Mouse (Mus musculus) erythroid progenitor cell, adult 5-6 weeks (primary cell): ENCODE data around the gene Ldb3. TPM values are rescaled to one million over a fixed set of nuclear protein-coding genes. Genes with fewer than 3 reads are reported as not detected.

Experiments used
- ATAC-seq: replicated peaks from 2 replicates; pipeline ENCODE4 v1.8.0; 2016; ENCODE audit warnings: moderate number of reproducible peaks, mild to moderate bottlenecking, moderate TSS enrichment, inconsistent platforms; ENCODE audit not compliant: poor library complexity, low FRiP score, severe bottlenecking
- total RNA-seq, 2 experiments: library from RNA; stranded (forward) in 1 of 2; stranded (reverse) in 1 of 2; fragments of 150-400 nt in 1 of 2; fragments of 186-747, 209-891 nt in 1 of 2; gene quantifications; 2 replicates each; pipeline versions ENCODE4 v1.2.3 to v1.2.4; 2015 to 2017; ENCODE audit warnings: low replicate concordance in 2 of 2

Ldb3 gene
- total RNA-seq, 2 experiments from 2014 or later = not detected

DNA sequence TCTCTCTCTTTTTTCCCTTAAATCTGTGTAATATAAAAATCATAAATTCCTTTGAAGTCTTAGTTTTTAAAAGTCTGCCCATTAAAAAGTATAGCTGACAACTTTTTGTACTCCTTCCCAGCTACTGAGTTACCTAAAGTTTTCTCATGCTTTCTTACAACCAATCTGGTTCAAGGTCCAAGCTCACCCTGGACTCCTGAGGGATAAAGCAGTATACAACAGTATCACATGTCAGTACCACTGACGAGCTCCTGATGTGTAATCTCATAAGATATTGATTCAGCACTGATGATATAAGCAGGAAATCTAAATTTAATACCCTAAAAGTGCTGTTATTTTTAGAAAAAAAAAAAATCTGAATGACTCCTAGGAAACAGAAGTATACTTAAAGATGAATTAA, 97.5 kb downstream of the Ldb3 start:
- ATAC-seq = no peak

DNA sequence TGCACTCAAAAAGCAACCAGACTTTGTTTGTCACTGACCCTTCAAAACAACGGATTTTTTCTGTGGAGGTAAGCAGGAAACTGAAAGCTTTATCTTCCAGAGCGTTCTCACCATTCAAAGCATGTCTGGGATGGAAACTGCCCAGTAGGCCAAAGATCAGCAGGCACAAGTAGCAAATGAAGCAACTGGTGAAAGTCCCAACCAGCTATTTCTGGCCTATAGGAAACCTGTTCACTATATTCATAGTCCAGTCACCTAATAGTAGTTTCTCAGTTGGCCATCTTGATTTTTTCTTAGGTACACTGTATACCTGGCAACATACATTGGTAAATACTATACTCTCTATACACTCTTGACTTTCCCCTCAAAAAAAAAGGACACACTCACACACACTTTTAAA, 98.6 kb downstream of the Ldb3 start:
- ATAC-seq = no peak

DNA sequence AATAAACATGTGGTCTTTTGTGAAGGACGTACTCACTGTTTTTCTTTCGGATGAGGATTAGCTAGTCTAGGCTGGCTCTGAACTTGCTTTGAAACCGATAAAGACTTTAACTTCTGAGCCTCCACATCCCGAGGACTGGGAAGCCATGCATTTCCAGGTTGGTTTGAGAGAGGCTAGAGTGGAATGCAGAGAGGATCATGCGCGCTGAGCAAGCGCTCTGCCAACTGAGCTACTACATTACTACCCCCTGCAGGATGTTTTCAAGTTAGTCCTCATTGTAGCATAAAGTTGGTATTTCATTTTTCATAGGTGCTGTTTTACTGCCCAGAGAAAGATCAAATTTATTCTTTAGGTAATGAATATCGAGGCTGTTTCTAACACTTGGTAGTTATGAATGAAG, 102.3 kb downstream of the Ldb3 start:
- no peak for ATAC-seq

DNA sequence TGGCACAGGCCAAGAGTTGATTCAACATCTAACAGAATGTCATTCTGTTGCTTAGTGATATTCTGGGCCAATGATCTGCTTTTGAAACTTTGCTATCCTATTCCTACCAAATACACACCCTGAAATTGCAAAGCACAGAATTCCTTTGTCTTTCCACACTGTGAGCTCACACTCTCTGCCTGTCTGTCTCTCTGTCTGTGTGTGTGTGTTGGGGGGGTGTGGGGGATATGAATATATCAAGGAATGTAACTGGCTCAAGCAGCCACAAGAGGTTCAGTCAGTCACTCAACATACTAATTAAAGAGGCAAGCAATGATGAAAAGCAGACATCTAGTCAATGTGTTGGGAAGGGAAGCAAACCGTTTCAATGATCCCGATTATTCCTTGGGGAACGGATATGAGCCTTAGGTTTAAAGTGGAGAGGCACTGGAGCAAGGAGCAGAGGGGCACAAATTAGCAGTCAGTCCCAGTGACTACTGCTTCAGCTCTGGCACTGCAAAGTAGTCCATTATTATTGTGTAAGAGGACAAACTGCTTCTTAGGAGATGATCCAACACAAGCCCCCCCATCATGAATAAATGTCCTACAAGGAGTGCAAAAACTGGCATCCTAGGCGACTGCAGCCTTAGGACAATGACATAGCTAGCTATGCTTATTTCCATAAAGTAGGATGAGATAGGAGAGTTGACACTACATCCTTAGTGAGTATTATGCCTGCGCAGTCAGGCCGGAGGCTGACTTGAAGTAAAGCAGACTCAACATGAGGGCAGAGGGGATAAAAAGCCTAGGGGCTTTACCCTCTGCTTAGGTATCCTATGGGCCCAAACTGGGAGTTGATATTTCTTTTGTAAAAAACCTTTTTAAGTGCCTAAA, 104.8 kb downstream of the Ldb3 start:
- ATAC-seq = no peak

Other genes starting within 250 kb of the Ldb3 start
- gene Fam25c, start 233.2 kb downstream of the Ldb3 start, total RNA-seq (2015; ENCODE audit: low replicate concordance) = not detected in 2 replicates
- gene Fam25c, start 233.2 kb downstream of the Ldb3 start, total RNA-seq (2017; ENCODE audit: low replicate concordance) = not detected in 2 replicates
- gene Sncg, start 213.9 kb downstream of the Ldb3 start, total RNA-seq (2015; ENCODE audit: low replicate concordance) = not detected in 2 replicates
- not detected in 2 replicates for gene Sncg, start 213.9 kb downstream of the Ldb3 start, total RNA-seq (2017; ENCODE audit: low replicate concordance)
- not detected in 2 replicates for gene Mmrn2, start 213.2 kb downstream of the Ldb3 start, total RNA-seq (2015; ENCODE audit: low replicate concordance)
- gene Mmrn2, start 213.2 kb downstream of the Ldb3 start, total RNA-seq (2017; ENCODE audit: low replicate concordance) = 0.26 TPM in 1 of 2 replicates, not detected in the other
- 0.84 and 1.4 TPM in 2 replicates for gene Bmpr1a, start 85.3 kb downstream of the Ldb3 start, total RNA-seq (2015; ENCODE audit: low replicate concordance)
- 1.2 TPM in 1 of 2 replicates, not detected in the other for gene Bmpr1a, start 85.3 kb downstream of the Ldb3 start, total RNA-seq (2017; ENCODE audit: low replicate concordance)
- gene 9230112D13Rik, start 65.9 kb downstream of the Ldb3 start, total RNA-seq (2015; ENCODE audit: low replicate concordance) = not detected in 2 replicates
- gene 9230112D13Rik, start 65.9 kb downstream of the Ldb3 start, total RNA-seq (2017; ENCODE audit: low replicate concordance) = not detected in 2 replicates
- not detected in 2 replicates for gene Opn4, start 11.5 kb upstream of the Ldb3 start, total RNA-seq (2015; ENCODE audit: low replicate concordance)
- gene Opn4, start 11.5 kb upstream of the Ldb3 start, total RNA-seq (2017; ENCODE audit: low replicate concordance) = not detected in 2 replicates
- 159 and 206 TPM in 2 replicates for gene Wapl, start 85.2 kb upstream of the Ldb3 start, total RNA-seq (2015; ENCODE audit: low replicate concordance)
- 289 and 355 TPM in 2 replicates for gene Wapl, start 85.2 kb upstream of the Ldb3 start, total RNA-seq (2017; ENCODE audit: low replicate concordance)
- gene Grid1, start 231.4 kb upstream of the Ldb3 start, total RNA-seq (2015; ENCODE audit: low replicate concordance) = not detected in 2 replicates
- gene Grid1, start 231.4 kb upstream of the Ldb3 start, total RNA-seq (2017; ENCODE audit: low replicate concordance) = 0.64 TPM in 1 of 2 replicates, not detected in the other